In the genomic region with DNA sequence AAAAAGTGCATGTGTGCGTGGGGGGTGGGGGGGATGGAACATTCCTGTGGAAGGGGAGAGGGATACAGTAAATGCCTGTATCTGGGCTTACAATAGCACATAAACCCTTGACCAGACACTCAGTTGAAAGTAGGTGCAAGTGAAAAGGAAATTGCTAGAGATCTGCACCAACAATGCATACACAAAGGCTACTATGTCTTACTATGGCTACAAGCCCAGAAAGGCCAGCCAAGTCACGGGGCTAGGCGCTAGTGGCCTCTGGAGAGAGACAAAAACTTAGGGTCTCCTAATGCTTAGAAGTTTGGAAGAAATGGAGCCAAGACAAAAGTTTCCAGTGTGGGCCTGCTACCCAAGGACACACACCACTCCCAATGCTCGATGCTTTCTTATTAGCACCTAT, we compare ENCODE assay signal across 16 mouse cellular contexts.
"Had no signal": no experiment of that assay in that cellular context is flagged by ENCODE, and none has a peak within 500 bp of the region (broad histone marks: within the 10 kb centered on the region; RNA-seq: fewer than 3 reads in every experiment).

No protein-coding gene starts in this region.

- H3K27me3 ChIP-seq: kidney, embryonic 15.5 days; neural tube, embryonic 13.5 days; stomach, embryonic 15.5 days had no signal

- H3K9me3 ChIP-seq: kidney, embryonic 15.5 days; midbrain, embryonic 10.5 days; neural tube, embryonic 13.5 days; stomach, embryonic 15.5 days had no signal

- DNase-seq: kidney, adult 2 months; kidney, postnatal 14 days; left cerebral cortex, postnatal 4 days; lung, adult 2 months; midbrain, embryonic 14.5 days; retina, postnatal 1 day; right cerebral cortex, postnatal 4 days; thymus, adult 2 months; thymus, postnatal 25 days had no signal

- ATAC-seq: intestine, embryonic 16.5 days had no signal

- H3K4me1 ChIP-seq: kidney, embryonic 15.5 days; midbrain, embryonic 10.5 days; neural tube, embryonic 13.5 days; stomach, embryonic 15.5 days had no signal

- H3K9ac ChIP-seq: kidney, embryonic 15.5 days; liver, embryonic 14.5 days; neural tube, embryonic 13.5 days; stomach, embryonic 15.5 days had no signal

- H3K27ac ChIP-seq: kidney, embryonic 15.5 days; liver, embryonic 14.5 days; midbrain, embryonic 10.5 days; stomach, embryonic 15.5 days had no signal

- H3K4me2 ChIP-seq: kidney, embryonic 15.5 days; neural tube, embryonic 13.5 days; stomach, embryonic 15.5 days had no signal

- H3K4me3 ChIP-seq: kidney, embryonic 15.5 days; midbrain, embryonic 10.5 days; myocyte; neural tube, embryonic 13.5 days; stomach, embryonic 15.5 days had no signal
